Mouse (Mus musculus): ENCODE data around the gene Hmgcs2.

- TF ChIP-seq POLR2A (IDR thresholded peaks at IDR 0.05; ENCODE audit: low read depth, low read length) (no peak), CTCF (IDR thresholded peaks at IDR 0.05; ENCODE audit: borderline replicate concordance, insufficient read depth, low read length) (no peak)
Observed at GRCm38 (mm10) chr3:98262133-98262532, 18.1 kb upstream of the Hmgcs2 start.
